Mouse (Mus musculus): Measurements from ENCODE around the gene Epo.

DNA sequence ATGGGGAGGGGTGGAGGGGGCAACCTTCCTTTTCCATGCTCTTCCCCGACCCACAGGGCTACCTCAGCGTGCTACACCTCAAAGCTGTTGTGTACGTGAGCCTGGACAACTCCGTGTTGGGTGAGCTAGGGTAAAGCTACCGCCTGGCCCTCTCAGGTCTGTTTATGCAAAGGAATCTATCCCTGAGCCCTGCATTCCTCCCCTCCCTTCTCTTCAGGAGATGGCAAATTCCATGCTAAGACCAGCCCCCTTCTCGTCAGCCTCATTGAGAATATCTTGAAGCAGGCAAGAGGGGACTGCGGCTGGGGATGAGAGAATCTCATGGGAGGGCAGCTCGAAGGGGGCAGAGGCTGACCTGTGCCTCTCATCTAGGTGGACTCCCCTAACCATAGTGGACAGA, 49.7 kb upstream of the Epo start:
- TF ChIP-seq CTCF (IDR thresholded peaks at IDR 0.05; ENCODE audit: low read depth) = no peak
- no peak for TF ChIP-seq EP300 (IDR thresholded peaks at IDR 0.05; ENCODE audit: low read depth)
